Mouse (Mus musculus): ENCODE results near the gene Sema6d. TPM values are rescaled to one million over a fixed set of nuclear protein-coding genes. Genes with fewer than 3 reads are reported as not detected.

Gene Sema6d
- polyA plus RNA-seq, 1 experiment from 2014 or later, result 3.6 TPM

DNA sequence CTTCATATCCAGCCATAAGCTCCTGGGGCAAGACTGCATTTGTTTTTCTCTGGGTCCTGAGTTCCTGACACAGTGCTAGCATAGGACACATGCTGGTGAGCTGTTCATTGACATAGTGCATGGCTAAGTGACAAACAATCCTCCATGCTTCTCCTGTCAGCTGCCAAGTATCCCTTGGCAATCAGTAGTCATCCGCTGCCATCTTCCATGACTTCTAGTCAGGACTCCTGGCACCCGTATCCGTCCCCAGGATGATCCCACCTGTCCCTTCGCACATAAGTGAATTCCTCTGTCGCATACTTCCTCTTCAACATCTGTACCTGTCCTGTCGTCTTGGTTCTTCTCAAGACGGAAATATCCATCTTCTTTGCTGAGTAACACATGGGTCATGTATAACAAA, 468.3 kb downstream of the Sema6d start:
- no peak for ATAC-seq
- 87% methylated on average over 7 of the region's 7 CpGs for WGBS (ENCODE audit: insufficient replicate concordance)

GRCm38 (mm10) chr2:124561668-124562067, 471.9 kb downstream of the Sema6d start:
- H3K4me1 ChIP-seq (ENCODE audit: insufficient read depth), result no peaks in the 10 kb centered on the region
- H3K36me3 ChIP-seq (replicated peaks; ENCODE audit: insufficient read depth, low read length), result no peaks in the 10 kb centered on the region
- TF ChIP-seq EP300 (IDR thresholded peaks at IDR 0.05; ENCODE audit: low read depth) (no peak), CTCF (IDR thresholded peaks at IDR 0.05; ENCODE audit: low read depth) (no peak)
- no peak for DNase-seq
- H3K27ac ChIP-seq (ENCODE audit: low read depth), result no peak overlapping the region
- H3K4me3 ChIP-seq (ENCODE audit: low read depth, low read length), result no peak overlapping the region
- H3K4me2 ChIP-seq (ENCODE audit: low read depth, low read length), result no peak overlapping the region
- no peak for ATAC-seq
- no peaks in the 10 kb centered on the region for H3K9me3 ChIP-seq (ENCODE audit: low read length)
- WGBS (ENCODE audit: insufficient replicate concordance), result 69% methylated on average over 5 of the region's 5 CpGs
- no peaks in the 10 kb centered on the region for H3K27me3 ChIP-seq (ENCODE audit: insufficient read depth, low read length)
- no peak overlapping the region for H3K9ac ChIP-seq (replicated peaks)

More for the DNA sequence above, 468.3 kb downstream of the Sema6d start:
- Histone ChIP-seq H3K27ac (ENCODE audit: low read depth) (no peak overlapping the region), H3K4me1 (ENCODE audit: insufficient read depth) (no peaks in the 10 kb centered on the region), H3K27me3 (ENCODE audit: insufficient read depth, low read length) (no peaks in the 10 kb centered on the region), H3K9me3 (ENCODE audit: low read length) (no peaks in the 10 kb centered on the region), H3K9ac (replicated peaks) (no peak overlapping the region), H3K4me2 (ENCODE audit: low read depth, low read length) (no peak overlapping the region), H3K4me3 (ENCODE audit: low read depth, low read length) (no peak overlapping the region), H3K36me3 (replicated peaks; ENCODE audit: insufficient read depth, low read length) (no peaks in the 10 kb centered on the region)
- TF ChIP-seq CTCF (IDR thresholded peaks at IDR 0.05; ENCODE audit: low read depth) (no peak), EP300 (IDR thresholded peaks at IDR 0.05; ENCODE audit: low read depth) (no peak)
- DNase-seq, result no peak

- Histone ChIP-seq H3K27ac (ENCODE audit: low read depth) (no peak overlapping the region), H3K4me1 (ENCODE audit: insufficient read depth) (no peaks in the 10 kb centered on the region), H3K4me3 (ENCODE audit: low read depth, low read length) (no peak overlapping the region), H3K9me3 (ENCODE audit: low read length) (no peaks in the 10 kb centered on the region), H3K36me3 (replicated peaks; ENCODE audit: insufficient read depth, low read length) (no peaks in the 10 kb centered on the region), H3K4me2 (ENCODE audit: low read depth, low read length) (no peak overlapping the region), H3K9ac (replicated peaks) (no peak overlapping the region), H3K27me3 (ENCODE audit: insufficient read depth, low read length) (no peaks in the 10 kb centered on the region)
- DNase-seq, result no peak
- 77% methylated on average over 2 of the region's 2 CpGs for WGBS (ENCODE audit: insufficient replicate concordance)
- ATAC-seq, result no peak
- TF ChIP-seq CTCF (IDR thresholded peaks at IDR 0.05; ENCODE audit: low read depth) (no peak), EP300 (IDR thresholded peaks at IDR 0.05; ENCODE audit: low read depth) (no peak)
Observed at GRCm38 (mm10) chr2:124562091-124562490, 472.3 kb downstream of the Sema6d start.

- no peak overlapping the region for H3K4me3 ChIP-seq (ENCODE audit: low read depth, low read length)
- no peak for ATAC-seq
- no peak for TF ChIP-seq CTCF (IDR thresholded peaks at IDR 0.05; ENCODE audit: low read depth)
- TF ChIP-seq EP300 (IDR thresholded peaks at IDR 0.05; ENCODE audit: low read depth), result no peak
Observed at GRCm38 (mm10) chr2:124563759-124564158, 474.0 kb downstream of the Sema6d start.

GRCm38 (mm10) chr2:124573734-124574133, 484.0 kb downstream of the Sema6d start:
- Histone ChIP-seq H3K9me3 (ENCODE audit: low read length) (no peaks in the 10 kb centered on the region), H3K9ac (replicated peaks) (no peak overlapping the region), H3K4me2 (ENCODE audit: low read depth, low read length) (no peak overlapping the region), H3K4me3 (ENCODE audit: low read depth, low read length) (no peak overlapping the region), H3K36me3 (replicated peaks; ENCODE audit: insufficient read depth, low read length) (no peaks in the 10 kb centered on the region), H3K27me3 (ENCODE audit: insufficient read depth, low read length) (no peaks in the 10 kb centered on the region), H3K4me1 (ENCODE audit: insufficient read depth) (no peaks in the 10 kb centered on the region), H3K27ac (ENCODE audit: low read depth) (no peak overlapping the region)
- ATAC-seq, result no peak
- TF ChIP-seq CTCF (IDR thresholded peaks at IDR 0.05; ENCODE audit: low read depth) (no peak), EP300 (IDR thresholded peaks at IDR 0.05; ENCODE audit: low read depth) (no peak)
- 41% methylated on average over 4 of the region's 4 CpGs for WGBS (ENCODE audit: insufficient replicate concordance)
- DNase-seq, result no peak

More at GRCm38 (mm10) chr2:124563759-124564158, 474.0 kb downstream of the Sema6d start:
- Histone ChIP-seq H3K9me3 (ENCODE audit: low read length) (no peaks in the 10 kb centered on the region), H3K27ac (ENCODE audit: low read depth) (no peak overlapping the region), H3K4me2 (ENCODE audit: low read depth, low read length) (no peak overlapping the region), H3K36me3 (replicated peaks; ENCODE audit: insufficient read depth, low read length) (no peaks in the 10 kb centered on the region), H3K9ac (replicated peaks) (no peak overlapping the region), H3K4me1 (ENCODE audit: insufficient read depth) (no peaks in the 10 kb centered on the region), H3K27me3 (ENCODE audit: insufficient read depth, low read length) (no peaks in the 10 kb centered on the region)
- WGBS (ENCODE audit: insufficient replicate concordance), result 66% methylated on average over 5 of the region's 5 CpGs
- DNase-seq, result no peak

- H3K4me2 ChIP-seq (ENCODE audit: low read depth, low read length), result no peak overlapping the region
- H3K36me3 ChIP-seq (replicated peaks; ENCODE audit: insufficient read depth, low read length), result no peaks in the 10 kb centered on the region
- TF ChIP-seq CTCF (IDR thresholded peaks at IDR 0.05; ENCODE audit: low read depth) (no peak), EP300 (IDR thresholded peaks at IDR 0.05; ENCODE audit: low read depth) (no peak)
- no peak for ATAC-seq
- no peaks in the 10 kb centered on the region for H3K4me1 ChIP-seq (ENCODE audit: insufficient read depth)
- no peak overlapping the region for H3K9ac ChIP-seq (replicated peaks)
- WGBS (ENCODE audit: insufficient replicate concordance), result 28% methylated on average over 2 of the region's 2 CpGs
- DNase-seq, result no peak
- H3K27ac ChIP-seq (ENCODE audit: low read depth), result no peak overlapping the region
- H3K27me3 ChIP-seq (ENCODE audit: insufficient read depth, low read length), result no peaks in the 10 kb centered on the region
- H3K4me3 ChIP-seq (ENCODE audit: low read depth, low read length), result no peak overlapping the region
- H3K9me3 ChIP-seq (ENCODE audit: low read length), result no peaks in the 10 kb centered on the region
Observed at GRCm38 (mm10) chr2:124576053-124576452, 486.3 kb downstream of the Sema6d start.

- DNase-seq, result no peak
- Histone ChIP-seq H3K27ac (ENCODE audit: low read depth) (no peak overlapping the region), H3K9me3 (ENCODE audit: low read length) (no peaks in the 10 kb centered on the region), H3K9ac (replicated peaks) (no peak overlapping the region), H3K27me3 (ENCODE audit: insufficient read depth, low read length) (no peaks in the 10 kb centered on the region), H3K4me1 (ENCODE audit: insufficient read depth) (no peaks in the 10 kb centered on the region), H3K36me3 (replicated peaks; ENCODE audit: insufficient read depth, low read length) (no peaks in the 10 kb centered on the region), H3K4me2 (ENCODE audit: low read depth, low read length) (no peak overlapping the region), H3K4me3 (ENCODE audit: low read depth, low read length) (no peak overlapping the region)
- TF ChIP-seq CTCF (IDR thresholded peaks at IDR 0.05; ENCODE audit: low read depth) (no peak), EP300 (IDR thresholded peaks at IDR 0.05; ENCODE audit: low read depth) (no peak)
- WGBS (ENCODE audit: insufficient replicate concordance), result 66% methylated on average over 7 of the region's 7 CpGs
- no peak for ATAC-seq
Observed at GRCm38 (mm10) chr2:124583561-124583960, 493.8 kb downstream of the Sema6d start.

Measured in liver, postnatal 0 days (tissue).